Mouse (Mus musculus) embryonic facial prominence, embryonic 10.5 days (tissue): ENCODE measurements around the gene Ubxn10. TPM values are rescaled to one million over a fixed set of nuclear protein-coding genes. Genes with fewer than 3 reads are reported as not detected.

Experiments used
- DNase-seq: peaks from one replicate; pipeline ENCODE4 v3.0.0-alpha.2; 2017; ENCODE audit warnings: low spot score
- H3K27ac ChIP-seq: fragments of 300-500 bp; sonication (generic); replicated peaks from 2 replicates; pipeline ENCODE4 v1.5.1; 2016; ENCODE audit warnings: mild to moderate bottlenecking
- H3K27me3 ChIP-seq: fragments of 300-500 bp; sonication (generic); replicated peaks from 2 replicates; pipeline ENCODE4 v1.6.1; 2016; ENCODE audit warnings: low read depth, mild to moderate bottlenecking; ENCODE audit not compliant: poor library complexity, severe bottlenecking
- H3K36me3 ChIP-seq: fragments of 300-500 bp; sonication (generic); replicated peaks from 2 replicates; pipeline ENCODE4 v1.6.1; 2016; ENCODE audit warnings: mild to moderate bottlenecking, moderate library complexity
- H3K4me1 ChIP-seq: fragments of 300-500 bp; sonication (generic); 2 replicates; pipeline ENCODE4 v1.6.1; 2016
- H3K4me3 ChIP-seq: fragments of 300-500 bp; sonication (generic); 2 replicates; pipeline ENCODE4 v1.5.1; 2016; ENCODE audit warnings: mild to moderate bottlenecking, moderate library complexity
- H3K9me3 ChIP-seq: fragments of 300-500 bp; sonication (generic); 2 replicates; pipeline ENCODE4 v1.6.1; 2016; ENCODE audit warnings: mild to moderate bottlenecking
- WGBS: fragments of 180-500 bp; shearing (Covaris S2); methylation state at CpG from one replicate; pipeline ENCODE4 v1.1.7; 2016; 5-methylcytosine and 5-hydroxymethylcytosine counted together
- polyA plus RNA-seq: library from polyadenylated mRNA; unstranded; fragments of >200 nt; fragmentation: Nextera tagmentation; extraction: Ambion mirVana; gene quantifications from 2 replicates; pipeline ENCODE4 v1.2.1, GENCODE M21; 2016

Gene Ubxn10
- polyA plus RNA-seq, 1 experiment from 2014 or later = 1.3 TPM

DNA sequence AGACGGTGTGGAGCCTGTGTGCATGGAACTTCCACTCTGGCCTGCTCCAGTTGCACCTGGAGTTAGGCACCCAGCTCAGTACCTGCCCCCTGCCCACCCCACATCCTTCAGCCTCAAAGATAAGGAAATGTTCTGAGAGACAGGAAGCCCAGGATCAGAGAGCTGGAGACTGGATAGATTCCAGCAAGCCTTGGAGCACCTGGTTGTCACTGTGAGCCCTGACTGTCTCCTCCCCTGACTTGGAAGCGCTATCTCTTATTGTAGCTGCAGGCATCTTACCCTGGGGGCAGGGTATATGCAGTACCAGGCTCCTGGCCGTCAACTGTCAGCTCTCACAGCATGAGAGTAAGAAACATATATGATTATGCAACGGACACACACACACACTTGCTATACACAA, 18.5 kb upstream of the Ubxn10 start:
- WGBS = 75% methylated on average over 4 of the region's 4 CpGs
- no peaks in the 10 kb centered on the region for H3K36me3 ChIP-seq
- H3K27ac ChIP-seq = no peak overlapping the region
- no peak for DNase-seq
- no peaks in the 10 kb centered on the region for H3K27me3 ChIP-seq
- H3K4me3 ChIP-seq = no peak overlapping the region
- peaks cover 16% of the 10 kb centered on the region for H3K4me1 ChIP-seq
- 0 out of 2 replicates have a peak, but pooled peaks cover 2% of the 10 kb centered on the region for H3K9me3 ChIP-seq

DNA sequence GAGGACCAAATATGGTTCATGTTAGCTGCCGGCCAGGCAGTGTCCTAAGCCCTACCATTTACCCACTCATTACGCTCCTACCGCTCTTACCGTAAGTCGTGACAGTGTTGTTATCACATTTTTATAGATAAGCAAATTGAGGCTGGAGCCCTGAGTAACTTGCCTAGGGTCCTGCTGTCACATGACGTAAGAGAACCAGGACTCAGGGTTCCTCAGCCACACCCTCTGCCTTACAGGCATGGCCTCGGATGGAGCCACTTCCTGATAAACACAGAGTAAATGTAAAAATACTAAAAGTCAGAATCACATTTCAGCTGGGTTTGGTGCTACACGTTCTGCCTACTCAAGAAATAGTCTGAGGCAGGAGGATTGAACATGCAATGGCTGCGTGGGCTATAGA, 17.5 kb upstream of the Ubxn10 start:
- Histone ChIP-seq H3K4me1 (peaks cover 16% of the 10 kb centered on the region), H3K4me3 (no peak overlapping the region), H3K27me3 (no peaks in the 10 kb centered on the region), H3K36me3 (no peaks in the 10 kb centered on the region), H3K27ac (no peak overlapping the region), H3K9me3 (0 out of 2 replicates have a peak, but pooled peaks cover 2% of the 10 kb centered on the region)
- DNase-seq = no peak
- WGBS = 83% methylated on average over 9 of the region's 9 CpGs

DNA sequence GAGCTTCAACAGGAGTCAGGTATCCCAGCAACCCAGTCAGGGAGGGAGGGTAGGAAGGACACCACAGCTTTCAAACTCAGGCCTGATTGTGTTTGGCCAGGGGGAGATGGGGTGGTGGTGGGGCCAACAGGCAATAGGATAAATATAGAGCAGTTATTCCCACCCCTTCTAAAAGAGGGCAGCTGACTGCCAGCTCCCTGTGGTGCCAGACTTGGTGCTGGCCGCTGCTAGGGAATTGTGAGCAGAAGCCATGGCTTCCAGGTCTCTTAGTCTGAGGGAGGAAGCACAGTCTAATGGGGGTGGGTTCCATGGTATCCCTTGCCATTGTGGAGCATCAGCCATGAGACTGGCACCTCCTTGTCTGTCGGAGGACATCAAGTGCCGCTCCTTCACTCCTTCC, 16.6 kb upstream of the Ubxn10 start:
- Histone ChIP-seq H3K36me3 (no peaks in the 10 kb centered on the region), H3K9me3 (0 out of 2 replicates have a peak, but pooled peaks cover 2% of the 10 kb centered on the region), H3K27me3 (no peaks in the 10 kb centered on the region), H3K4me1 (peaks cover 22% of the 10 kb centered on the region), H3K27ac (no peak overlapping the region), H3K4me3 (no peak overlapping the region)
- DNase-seq = no peak
- WGBS = 89% methylated on average over 3 of the region's 3 CpGs

DNA sequence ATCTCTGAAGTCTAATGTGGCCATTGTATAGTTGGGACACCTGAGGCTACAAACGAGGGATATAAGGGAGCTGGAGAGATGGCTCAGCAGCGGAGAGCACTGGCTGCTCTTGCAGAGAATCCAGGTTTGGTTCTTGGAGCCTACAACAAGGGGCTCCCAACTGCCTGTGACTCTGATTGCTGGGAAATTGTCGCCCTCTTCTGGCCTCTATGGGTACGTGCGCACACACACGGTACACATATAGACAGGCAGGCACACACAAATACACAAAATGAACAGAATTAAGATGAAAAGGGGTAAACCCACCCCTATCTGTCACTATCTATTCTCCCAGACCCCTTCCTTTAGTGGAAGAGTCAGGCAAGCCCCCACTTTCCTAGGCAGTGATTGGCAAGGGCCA, 15.6 kb upstream of the Ubxn10 start:
- Histone ChIP-seq H3K36me3 (no peaks in the 10 kb centered on the region), H3K4me1 (peaks cover 22% of the 10 kb centered on the region), H3K27ac (no peak overlapping the region), H3K4me3 (no peak overlapping the region), H3K9me3 (0 out of 2 replicates have a peak, but pooled peaks cover 2% of the 10 kb centered on the region), H3K27me3 (no peaks in the 10 kb centered on the region)
- DNase-seq = no peak
- WGBS = 92% methylated on average over 6 of the region's 6 CpGs

DNA sequence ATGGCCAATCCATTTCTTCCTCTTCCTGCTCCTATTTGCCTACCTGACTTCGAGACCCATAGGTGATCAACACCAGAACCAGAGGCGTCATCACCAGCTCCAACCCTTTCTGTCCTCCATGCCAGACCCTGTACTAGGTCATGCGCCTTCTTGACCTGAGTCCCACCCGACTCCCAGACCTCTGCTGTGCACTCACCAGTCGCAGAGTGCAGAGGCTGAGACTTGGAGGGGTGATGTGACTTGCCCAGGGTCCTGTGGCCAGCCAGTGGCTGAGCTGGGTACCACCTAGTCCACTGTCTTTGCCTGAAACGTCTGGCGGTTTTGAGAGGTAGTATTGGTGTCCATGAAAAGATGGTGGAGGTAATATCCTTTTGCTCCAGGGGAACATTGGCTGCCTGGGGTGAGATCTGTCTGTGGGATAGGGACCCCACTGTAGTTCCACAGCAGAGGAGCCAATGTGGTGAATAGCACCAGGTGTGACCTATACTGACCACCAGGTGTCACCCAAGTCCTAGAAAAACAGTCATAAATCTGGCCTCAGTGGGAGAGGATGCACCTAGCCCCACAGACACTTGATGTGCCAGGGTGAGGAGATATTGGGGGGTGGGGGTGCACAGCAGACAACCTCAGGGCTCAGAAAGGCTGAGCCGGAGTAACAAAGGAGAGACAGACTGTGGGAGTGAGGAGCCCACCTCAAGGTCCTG, 11.6 kb upstream of the Ubxn10 start:
- Histone ChIP-seq H3K4me1 (peaks cover 19% of the 10 kb centered on the region), H3K4me3 (no peak overlapping the region), H3K9me3 (0 out of 2 replicates have a peak, but pooled peaks cover 2% of the 10 kb centered on the region), H3K36me3 (no peaks in the 10 kb centered on the region), H3K27ac (no peak overlapping the region), H3K27me3 (no peaks in the 10 kb centered on the region)
- DNase-seq = peak; percentile 36
- 58% methylated on average over 8 of the region's 8 CpGs for WGBS

DNA sequence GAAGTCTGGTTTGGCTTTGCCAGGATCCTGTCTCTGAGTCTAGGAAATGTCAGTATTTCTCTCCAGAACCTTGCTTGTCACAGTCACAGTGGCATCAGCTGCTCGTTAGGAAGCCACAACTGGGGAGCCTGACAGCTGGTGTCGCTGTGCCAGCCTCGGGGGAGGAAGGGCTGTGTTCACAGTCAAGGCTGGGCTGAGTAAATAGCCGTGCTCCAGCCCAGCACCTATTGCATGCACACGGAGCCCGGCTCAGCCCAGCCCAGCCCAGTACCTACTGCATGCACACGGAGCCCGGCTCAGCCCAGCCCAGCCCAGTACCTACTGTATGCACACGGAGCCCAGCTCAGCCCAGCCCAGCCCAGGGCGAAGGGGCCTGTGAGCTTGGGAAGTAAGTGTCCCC, 10.9 kb upstream of the Ubxn10 start:
- Histone ChIP-seq H3K9me3 (0 out of 2 replicates have a peak, but pooled peaks cover 2% of the 10 kb centered on the region), H3K27me3 (no peaks in the 10 kb centered on the region), H3K4me3 (no peak overlapping the region), H3K27ac (no peak overlapping the region), H3K36me3 (no peaks in the 10 kb centered on the region), H3K4me1 (peaks cover 26% of the 10 kb centered on the region)
- WGBS = 76% methylated on average over 10 of the region's 10 CpGs
- DNase-seq = no peak

DNA sequence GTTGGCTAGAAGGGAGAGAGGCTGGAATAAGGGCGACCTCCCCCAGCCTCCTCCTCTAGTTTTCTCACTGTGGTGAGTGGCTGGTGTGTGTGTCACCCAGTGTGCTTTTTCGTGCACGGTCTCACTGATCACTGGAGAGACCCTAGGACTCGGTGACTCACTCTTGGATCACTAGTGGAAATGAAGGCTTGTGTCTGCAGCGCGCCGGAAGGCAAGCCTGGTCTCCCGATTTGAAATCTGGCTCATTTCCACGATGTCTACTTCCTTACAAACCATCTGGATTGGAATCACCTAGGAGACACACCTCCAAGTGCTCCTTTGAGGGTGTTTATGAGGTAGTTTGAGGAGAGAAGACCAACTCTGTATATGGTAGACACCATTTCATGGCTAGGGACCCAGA, 9.9 kb upstream of the Ubxn10 start:
- WGBS = 88% methylated on average over 9 of the region's 9 CpGs
- peak overlapping the region; percentile 12; the same call in 1 of the 2 replicates for H3K27ac ChIP-seq

DNA sequence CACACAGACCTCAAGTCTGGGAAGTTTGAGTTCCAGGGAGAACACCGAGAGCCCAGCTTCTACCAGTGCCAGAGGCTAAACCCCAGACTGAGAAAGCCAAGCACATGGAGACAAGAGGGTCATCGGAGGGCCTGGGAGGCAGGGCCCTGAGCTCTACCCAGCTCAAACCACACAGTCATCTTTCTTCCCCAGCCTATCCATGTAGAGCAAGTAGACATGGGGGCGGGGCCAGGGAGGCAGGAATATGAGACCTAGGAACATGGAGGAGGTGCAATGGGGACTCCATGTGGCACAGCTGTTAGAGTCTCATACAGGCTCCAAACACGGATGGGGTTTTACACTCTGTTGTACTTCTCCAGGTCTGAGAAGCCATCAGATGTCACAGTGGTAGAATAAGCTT, 8.9 kb upstream of the Ubxn10 start:
- H3K4me1 ChIP-seq = peaks cover 26% of the 10 kb centered on the region
- peak overlapping the region; percentile 12; the same call in 1 of the 2 replicates for H3K27ac ChIP-seq
- H3K27me3 ChIP-seq = no peaks in the 10 kb centered on the region
- no peak overlapping the region for H3K4me3 ChIP-seq
- 62% methylated on average over 4 of the region's 4 CpGs for WGBS
- no peaks in the 10 kb centered on the region for H3K9me3 ChIP-seq
- peak; percentile 72 for DNase-seq
- no peaks in the 10 kb centered on the region for H3K36me3 ChIP-seq

More for the DNA sequence above, 9.9 kb upstream of the Ubxn10 start:
- no peaks in the 10 kb centered on the region for H3K27me3 ChIP-seq
- H3K4me3 ChIP-seq = no peak overlapping the region
- peaks cover 26% of the 10 kb centered on the region for H3K4me1 ChIP-seq
- H3K9me3 ChIP-seq = no peaks in the 10 kb centered on the region
- H3K36me3 ChIP-seq = no peaks in the 10 kb centered on the region
- DNase-seq = no peak

DNA sequence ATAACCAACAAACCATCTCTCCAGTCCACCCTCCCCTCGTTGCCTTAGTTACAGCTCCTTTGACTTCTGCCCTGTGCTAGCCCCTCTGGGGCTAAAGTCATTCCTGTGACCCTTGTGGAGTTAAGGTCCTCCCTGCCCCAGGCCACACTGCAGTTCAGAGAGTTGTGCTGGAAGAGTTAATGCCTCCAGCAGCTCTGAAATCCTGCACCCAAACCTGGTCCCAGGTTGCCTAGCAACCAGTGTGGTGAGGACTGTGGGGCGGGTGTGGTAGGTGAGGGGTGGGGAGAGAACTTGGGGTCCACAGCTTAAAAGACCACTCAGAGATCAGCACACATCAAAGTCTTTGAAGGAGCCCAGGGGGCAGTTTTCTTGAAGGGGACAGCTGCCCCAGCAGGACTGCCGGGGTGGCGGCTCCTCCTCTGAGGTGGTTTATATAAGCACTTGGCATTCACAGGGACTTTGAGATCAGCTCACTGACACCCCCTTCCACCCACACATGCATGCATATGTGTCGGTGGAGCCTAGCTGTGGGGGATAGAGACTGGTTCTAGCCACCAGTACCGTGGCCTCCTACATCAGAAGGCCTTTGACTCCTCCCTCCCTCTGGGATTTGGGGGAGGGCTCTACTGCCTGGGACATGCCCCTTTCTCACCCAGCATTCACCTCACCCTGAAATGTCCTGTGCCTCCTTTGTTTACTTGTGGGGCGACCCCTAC, 2.3 kb upstream of the Ubxn10 start:
- Histone ChIP-seq H3K27ac (peak overlapping the region; percentile 70), H3K27me3 (no peaks in the 10 kb centered on the region), H3K4me3 (no peak overlapping the region), H3K9me3 (no peaks in the 10 kb centered on the region), H3K36me3 (no peaks in the 10 kb centered on the region), H3K4me1 (peaks cover 39% of the 10 kb centered on the region)
- WGBS = 19% methylated on average over 7 of the region's 7 CpGs
- DNase-seq = peak; percentile 57

DNA sequence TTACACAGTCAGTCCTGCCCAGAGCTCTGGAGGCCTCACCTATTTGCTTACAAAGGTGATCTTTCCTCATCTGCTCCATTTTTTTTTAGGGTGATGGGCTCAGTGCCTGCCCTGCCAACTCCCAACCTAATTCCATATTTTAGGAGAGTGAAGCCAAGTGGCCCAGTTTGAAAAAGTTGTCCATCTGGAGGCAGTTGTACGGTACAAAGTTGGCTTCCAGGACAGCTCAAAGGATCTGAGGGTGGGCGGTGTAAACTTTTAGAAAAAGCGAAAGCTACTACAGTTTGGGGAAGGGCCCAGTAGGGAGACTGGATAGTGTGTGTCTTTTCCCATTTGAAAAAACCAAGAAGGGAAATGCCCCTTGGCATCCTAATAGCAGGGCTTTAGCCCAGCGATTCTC, 2.1 kb downstream of the Ubxn10 start:
- WGBS = 95% methylated on average over 4 of the region's 4 CpGs
- DNase-seq = no peak
- no peaks in the 10 kb centered on the region for H3K36me3 ChIP-seq

DNA sequence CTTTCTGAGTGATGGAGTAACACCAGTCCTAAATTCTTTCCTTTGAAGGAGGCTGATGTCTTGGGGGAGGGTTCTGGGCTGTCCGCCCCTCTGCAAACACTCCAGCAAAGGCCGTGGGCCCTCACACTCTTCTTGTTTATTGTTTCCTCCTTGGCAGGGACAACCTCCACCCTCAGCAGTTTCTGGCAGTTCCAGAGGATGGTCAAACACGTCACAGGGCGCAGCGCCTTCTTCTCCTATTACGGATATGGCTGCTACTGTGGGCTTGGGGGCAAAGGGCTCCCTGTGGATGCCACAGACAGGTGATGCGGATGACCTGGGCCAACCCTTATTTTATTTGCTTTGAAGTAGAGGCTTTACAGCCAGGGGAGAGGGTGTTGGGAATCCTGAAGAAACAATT, 2.9 kb downstream of the Ubxn10 start:
- H3K36me3 ChIP-seq = no peaks in the 10 kb centered on the region
- no peak for DNase-seq
- no peaks in the 10 kb centered on the region for H3K27me3 ChIP-seq
- WGBS = 70% methylated on average over 7 of the region's 7 CpGs
- H3K27ac ChIP-seq = no peak overlapping the region
- H3K4me3 ChIP-seq = no peak overlapping the region
- peaks cover 31% of the 10 kb centered on the region for H3K4me1 ChIP-seq
- H3K9me3 ChIP-seq = no peaks in the 10 kb centered on the region

More for the DNA sequence above, 2.1 kb downstream of the Ubxn10 start:
- H3K27ac ChIP-seq = no peak overlapping the region
- H3K4me1 ChIP-seq = peaks cover 34% of the 10 kb centered on the region
- H3K9me3 ChIP-seq = no peaks in the 10 kb centered on the region
- H3K4me3 ChIP-seq = no peak overlapping the region
- H3K27me3 ChIP-seq = no peaks in the 10 kb centered on the region

DNA sequence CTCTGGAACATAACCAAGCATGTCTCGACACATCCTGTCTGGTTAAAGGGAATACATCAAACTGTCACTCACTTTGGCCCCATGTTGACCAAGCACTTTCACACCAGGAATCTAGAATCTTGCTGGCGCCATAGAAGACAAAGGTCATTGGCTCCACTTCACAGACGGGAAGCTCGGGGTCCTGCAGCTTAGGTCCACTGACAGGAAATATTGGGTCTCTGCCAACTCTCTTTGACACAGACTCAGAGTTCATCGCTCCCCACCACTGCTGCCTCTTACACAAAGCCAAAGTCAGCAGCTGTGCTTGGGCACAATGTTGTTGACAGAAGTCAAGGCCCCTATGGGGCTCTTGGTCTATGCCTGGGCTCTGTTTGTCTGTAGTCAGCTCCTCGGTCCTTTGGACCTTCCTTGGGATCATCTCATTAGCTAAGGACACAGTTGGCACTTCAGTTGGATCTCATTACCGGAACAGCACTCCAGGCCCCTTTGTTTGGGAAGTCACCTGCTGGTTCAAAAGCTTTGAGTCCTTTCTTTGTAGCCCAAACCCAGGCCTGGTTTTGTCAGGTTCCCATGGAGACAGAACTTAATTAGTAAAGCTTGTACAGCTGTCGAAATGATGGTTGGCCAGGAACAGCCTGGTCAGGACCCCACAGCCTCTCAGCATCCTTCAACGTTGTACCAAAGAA, 7.8 kb downstream of the Ubxn10 start:
- Histone ChIP-seq H3K36me3 (no peaks in the 10 kb centered on the region), H3K4me1 (peaks cover 29% of the 10 kb centered on the region), H3K27me3 (no peaks in the 10 kb centered on the region), H3K4me3 (no peak overlapping the region), H3K27ac (no peak overlapping the region), H3K9me3 (no peaks in the 10 kb centered on the region)
- WGBS = 47% methylated on average over 9 of the region's 9 CpGs
- no peak for DNase-seq
